Mouse (Mus musculus) E14TG2a.4 (cell line): ENCODE measurements around the gene Col23a1.
"Not testable (repeated sequence)": the region's sequence is repeated elsewhere in the genome, so short reads cannot be mapped to it uniquely, and the experiment has no call there.

Source experiments
- H3K27me3 ChIP-seq: 2 replicates; pipeline ENCODE4 v1.6.1; 2014; ENCODE audit warnings: low read length, control low read depth; ENCODE audit not compliant: insufficient read depth
- H3K36me3 ChIP-seq: 2 replicates; pipeline ENCODE4 v1.6.1; 2014; ENCODE audit warnings: low read length, control low read depth; ENCODE audit not compliant: insufficient read depth
- H3K4me1 ChIP-seq: replicated peaks from 2 replicates; pipeline ENCODE4 v1.6.1; 2014; ENCODE audit warnings: low read depth, low read length, control low read depth
- H3K4me3 ChIP-seq: replicated peaks from 2 replicates; pipeline ENCODE4 v1.5.1; 2014; ENCODE audit warnings: mild to moderate bottlenecking, low read length
- H3K9me3 ChIP-seq: 2 replicates; pipeline ENCODE4 v1.6.1; 2014; ENCODE audit warnings: low read length, control low read depth
- CTCF ChIP-seq: conservative IDR thresholded peaks from 2 replicates; pipeline ENCODE4 v1.5.1; 2014; ENCODE audit warnings: low read length
- NANOG ChIP-seq: IDR thresholded peaks from 2 replicates; pipeline ENCODE4 v1.6.1; 2014; ENCODE audit warnings: borderline replicate concordance, low read length, mixed read lengths
- POU5F1 ChIP-seq: IDR thresholded peaks from 2 replicates; pipeline ENCODE4 v1.6.1; 2014; ENCODE audit warnings: low read length, borderline replicate concordance

The Col23a1 gene

GRCm38 (mm10) chr11:51351841-51352240 lies 62.1 kb downstream of the Col23a1 start:
- Histone ChIP-seq H3K4me3 (no peak overlapping the region), H3K27me3 (no peaks in the 10 kb centered on the region)
- TF ChIP-seq CTCF (no peak), NANOG (no peak), POU5F1 (no peak)

GRCm38 (mm10) chr11:51353746-51354145 lies 64.0 kb downstream of the Col23a1 start:
- Histone ChIP-seq H3K4me1 (no peaks in the 10 kb centered on the region), H3K4me3 (no peak overlapping the region), H3K27me3 (no peaks in the 10 kb centered on the region), H3K36me3 (no peaks in the 10 kb centered on the region), H3K9me3 (peaks cover under 1% of the 10 kb centered on the region; the same call in 1 of the 2 replicates)
- TF ChIP-seq POU5F1 (no peak), NANOG (no peak), CTCF (no peak)

More at GRCm38 (mm10) chr11:51351841-51352240, 62.1 kb downstream of the Col23a1 start:
- Histone ChIP-seq H3K4me1 (no peaks in the 10 kb centered on the region), H3K36me3 (no peaks in the 10 kb centered on the region), H3K9me3 (no peaks in the 10 kb centered on the region)

DNA sequence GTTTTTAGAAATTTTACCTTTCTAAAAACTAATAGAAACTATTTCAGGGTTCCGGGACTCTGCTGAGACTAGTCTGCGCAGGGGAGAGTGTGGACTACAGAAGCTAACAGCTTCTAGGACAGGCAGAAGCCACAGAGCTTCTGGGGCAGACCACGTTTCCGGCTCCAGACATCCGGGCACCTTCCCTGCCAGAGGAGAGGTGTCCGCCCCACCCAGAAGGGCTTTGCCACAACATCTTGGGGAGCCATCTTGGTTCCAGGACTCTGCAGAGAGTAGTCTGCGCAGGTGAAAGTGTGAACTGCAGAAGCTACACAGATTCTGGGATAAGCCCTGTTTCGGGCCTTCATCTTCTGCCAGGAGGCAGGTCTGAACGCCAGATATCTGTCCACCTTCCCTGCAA lies 69.3 kb downstream of the Col23a1 start:
- not testable (repeated sequence) for H3K4me1 ChIP-seq, H3K4me3 ChIP-seq, H3K36me3 ChIP-seq, H3K27me3 ChIP-seq, H3K9me3 ChIP-seq

DNA sequence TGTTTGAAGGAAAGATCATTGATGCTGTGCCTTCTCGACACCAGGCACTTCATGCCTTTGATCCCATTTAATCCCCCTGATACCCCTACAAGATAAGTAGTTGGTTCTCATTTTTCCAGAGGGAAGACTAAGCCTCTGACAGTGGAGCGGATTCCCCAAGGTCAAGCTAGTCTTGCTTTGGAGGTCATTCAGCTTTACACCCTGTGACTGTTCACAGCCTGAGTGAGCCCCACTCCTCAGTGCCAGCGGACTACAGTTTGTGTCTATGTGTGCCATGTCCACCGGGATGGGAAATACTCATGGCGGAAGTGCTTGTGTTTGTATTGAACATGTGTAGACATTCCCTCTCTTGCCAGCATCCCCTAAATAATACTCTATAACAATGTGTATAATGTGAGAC lies 74.6 kb downstream of the Col23a1 start:
- no peaks in the 10 kb centered on the region for H3K4me1 ChIP-seq
- no peaks in the 10 kb centered on the region for H3K27me3 ChIP-seq
- H3K4me3 ChIP-seq, result no peak overlapping the region
- H3K9me3 ChIP-seq, result peaks cover under 1% of the 10 kb centered on the region; the same call in 1 of the 2 replicates
- H3K36me3 ChIP-seq, result no peaks in the 10 kb centered on the region
- TF ChIP-seq CTCF (no peak), POU5F1 (no peak), NANOG (no peak)

DNA sequence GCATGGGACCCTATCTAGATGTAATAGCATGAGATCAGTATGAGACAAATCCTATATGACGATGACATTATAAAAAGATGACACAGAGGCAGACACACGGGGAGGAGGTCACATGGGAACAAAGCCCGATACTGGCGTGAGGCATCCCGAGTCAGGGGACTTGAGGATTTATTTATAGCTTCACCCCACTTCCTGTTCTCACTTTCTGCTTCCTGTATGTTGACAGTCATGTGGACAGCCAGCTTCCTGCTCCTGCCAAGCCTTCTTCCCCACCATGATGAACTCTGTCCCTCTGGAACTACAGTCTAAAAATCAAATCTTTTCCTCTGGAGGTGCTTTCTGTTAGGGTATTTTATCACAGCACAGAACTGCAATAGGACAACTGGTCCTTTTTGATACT lies 77.6 kb downstream of the Col23a1 start:
- H3K36me3 ChIP-seq, result no peaks in the 10 kb centered on the region
- no peaks in the 10 kb centered on the region for H3K4me1 ChIP-seq
- no peaks in the 10 kb centered on the region for H3K9me3 ChIP-seq
- H3K4me3 ChIP-seq, result no peak overlapping the region
- no peaks in the 10 kb centered on the region for H3K27me3 ChIP-seq
- TF ChIP-seq CTCF, result no peak
- TF ChIP-seq NANOG, result no peak

DNA sequence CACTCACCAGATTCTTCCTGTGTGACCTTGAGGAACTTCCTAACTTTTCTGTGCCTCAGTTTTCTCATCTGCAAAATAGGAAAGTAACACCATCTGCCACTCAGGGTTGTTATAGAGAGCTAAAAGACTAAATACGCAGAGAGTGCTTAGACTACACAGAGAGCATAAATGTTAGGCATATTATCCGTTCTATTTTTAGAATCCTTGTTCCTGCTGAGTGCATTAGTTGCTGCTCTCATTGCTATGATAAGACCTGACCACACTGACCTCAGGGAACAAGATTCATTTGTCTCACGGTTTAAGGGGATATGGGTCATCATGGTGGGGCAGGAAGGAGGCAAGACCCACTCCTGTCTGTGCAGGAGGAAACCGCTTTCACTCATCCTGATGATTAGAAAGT lies 80.6 kb downstream of the Col23a1 start:
- Histone ChIP-seq H3K27me3 (no peaks in the 10 kb centered on the region), H3K4me1 (no peaks in the 10 kb centered on the region), H3K4me3 (no peak overlapping the region), H3K36me3 (no peaks in the 10 kb centered on the region), H3K9me3 (no peaks in the 10 kb centered on the region)
- no peak for TF ChIP-seq NANOG
- TF ChIP-seq POU5F1, result no peak
- no peak for TF ChIP-seq CTCF

DNA sequence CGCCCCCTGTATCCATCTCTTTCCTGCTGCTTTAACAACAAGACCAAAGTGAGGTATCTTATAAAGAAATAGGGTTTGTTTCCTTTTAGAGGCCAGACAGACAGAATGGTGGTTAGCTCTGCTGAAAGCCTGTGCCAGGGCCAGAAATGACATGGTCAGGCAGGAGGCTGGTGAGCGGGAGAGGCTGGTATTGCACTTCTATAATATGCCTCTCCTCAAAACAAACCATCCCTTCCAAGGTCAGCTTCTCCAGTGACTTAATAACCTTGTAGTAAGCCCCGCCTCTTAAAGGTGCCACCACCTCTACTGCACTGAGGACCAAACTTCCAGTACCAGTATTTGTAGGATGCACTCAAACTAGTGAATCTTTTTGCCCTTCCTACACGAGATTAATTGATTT lies 81.6 kb downstream of the Col23a1 start:
- H3K9me3 ChIP-seq, result no peaks in the 10 kb centered on the region
- no peaks in the 10 kb centered on the region for H3K27me3 ChIP-seq
- no peaks in the 10 kb centered on the region for H3K36me3 ChIP-seq
- no peak for TF ChIP-seq POU5F1
- TF ChIP-seq CTCF, result no peak
- no peak for TF ChIP-seq NANOG
- H3K4me3 ChIP-seq, result no peak overlapping the region
- H3K4me1 ChIP-seq, result no peaks in the 10 kb centered on the region

- no peak for TF ChIP-seq POU5F1
- no peak for TF ChIP-seq CTCF
- no peak for TF ChIP-seq NANOG
- Histone ChIP-seq H3K9me3 (no peaks in the 10 kb centered on the region), H3K4me3 (no peak overlapping the region), H3K4me1 (no peaks in the 10 kb centered on the region), H3K36me3 (no peaks in the 10 kb centered on the region), H3K27me3 (no peaks in the 10 kb centered on the region)
Measured at GRCm38 (mm10) chr11:51371926-51372325, 82.2 kb downstream of the Col23a1 start.

DNA sequence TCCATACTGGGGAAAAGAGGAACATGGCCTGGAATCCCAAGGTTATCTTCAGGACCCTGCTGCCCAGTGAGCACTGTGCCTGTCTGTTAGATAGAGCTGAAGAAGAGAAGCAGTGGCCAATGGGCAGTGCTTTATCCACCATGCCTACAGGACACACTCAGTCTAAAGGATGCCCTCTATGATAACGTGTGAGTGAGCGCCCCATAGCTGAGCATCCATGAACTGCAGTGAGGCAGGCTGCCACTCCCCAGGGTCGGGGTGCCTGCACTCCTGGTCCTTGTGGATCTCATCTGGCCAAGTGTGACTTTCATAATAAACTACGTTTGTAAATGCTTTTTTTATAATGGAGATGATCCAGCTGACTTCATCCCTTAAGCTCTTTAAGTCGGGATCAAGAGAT lies 87.5 kb downstream of the Col23a1 start:
- no peaks in the 10 kb centered on the region for H3K36me3 ChIP-seq

More for the DNA sequence above, 87.5 kb downstream of the Col23a1 start:
- no peaks in the 10 kb centered on the region for H3K27me3 ChIP-seq
- H3K4me1 ChIP-seq, result no peaks in the 10 kb centered on the region
- no peak for TF ChIP-seq POU5F1
- TF ChIP-seq CTCF, result peak; percentile 21
- H3K9me3 ChIP-seq, result no peaks in the 10 kb centered on the region
- H3K4me3 ChIP-seq, result no peak overlapping the region
